Mouse (Mus musculus): ENCODE measurements around the gene Osgep. TPM values are rescaled to one million over a fixed set of nuclear protein-coding genes. Genes with fewer than 3 reads are reported as not detected.

The Osgep gene
- polyA plus RNA-seq, 1 experiment from 2014 or later, result 134 TPM

Other genes with a start within 250 kb of the Osgep start
- not detected in 2 replicates for gene Olfr747, start 231.7 kb downstream of the Osgep start, polyA plus RNA-seq (2015; fragmentation: Nextera tagmentation; extraction: Ambion mirVana)
- not detected in 2 replicates for gene Olfr748, start 217.5 kb downstream of the Osgep start, polyA plus RNA-seq (2015; fragmentation: Nextera tagmentation; extraction: Ambion mirVana)
- not detected in 2 replicates for gene Olfr749, start 179.8 kb downstream of the Osgep start, polyA plus RNA-seq (2015; fragmentation: Nextera tagmentation; extraction: Ambion mirVana)
- gene Ttc5, start 139.4 kb downstream of the Osgep start, polyA plus RNA-seq (2015; fragmentation: Nextera tagmentation; extraction: Ambion mirVana), result 46.1 and 48.8 TPM in 2 replicates
- not detected in 2 replicates for gene Ccnb1ip1, start 117.2 kb downstream of the Osgep start, polyA plus RNA-seq (2015; fragmentation: Nextera tagmentation; extraction: Ambion mirVana)
- 39.3 and 40.4 TPM in 2 replicates for gene Parp2, start 117.1 kb downstream of the Osgep start, polyA plus RNA-seq (2015; fragmentation: Nextera tagmentation; extraction: Ambion mirVana)
- 5.1 and 5.6 TPM in 2 replicates for gene Tep1, start 54.3 kb downstream of the Osgep start, polyA plus RNA-seq (2015; fragmentation: Nextera tagmentation; extraction: Ambion mirVana)
- 0.12 and 0.16 TPM in 2 replicates for gene Klhl33, start 27.4 kb downstream of the Osgep start, polyA plus RNA-seq (2015; fragmentation: Nextera tagmentation; extraction: Ambion mirVana)
- gene Apex1, start 75 bp upstream of the Osgep start, polyA plus RNA-seq (2015; fragmentation: Nextera tagmentation; extraction: Ambion mirVana), result 118 and 126 TPM in 2 replicates
- gene Pip4p1, start 6.0 kb upstream of the Osgep start, polyA plus RNA-seq (2015; fragmentation: Nextera tagmentation; extraction: Ambion mirVana), result 32.5 and 37.9 TPM in 2 replicates
- 32.0 and 36.9 TPM in 2 replicates for gene Pnp, start 6.2 kb upstream of the Osgep start, polyA plus RNA-seq (2015; fragmentation: Nextera tagmentation; extraction: Ambion mirVana)
- gene Gm49342, start 19.6 kb upstream of the Osgep start, polyA plus RNA-seq (2015; fragmentation: Nextera tagmentation; extraction: Ambion mirVana), result not detected in 2 replicates
- gene Pnp2, start 31.1 kb upstream of the Osgep start, polyA plus RNA-seq (2015; fragmentation: Nextera tagmentation; extraction: Ambion mirVana), result 0.31 and 0.43 TPM in 2 replicates
- gene Rnase10, start 82.9 kb upstream of the Osgep start, polyA plus RNA-seq (2015; fragmentation: Nextera tagmentation; extraction: Ambion mirVana), result 0.21 and 0.37 TPM in 2 replicates
- gene Rnase9, start 117.0 kb upstream of the Osgep start, polyA plus RNA-seq (2015; fragmentation: Nextera tagmentation; extraction: Ambion mirVana), result not detected in 2 replicates
- gene Rnase11, start 125.3 kb upstream of the Osgep start, polyA plus RNA-seq (2015; fragmentation: Nextera tagmentation; extraction: Ambion mirVana), result not detected in 2 replicates
- gene Rnase12, start 132.8 kb upstream of the Osgep start, polyA plus RNA-seq (2015; fragmentation: Nextera tagmentation; extraction: Ambion mirVana), result 0.71 TPM in 1 of 2 replicates, not detected in the other
- gene Olfr750, start 149.5 kb upstream of the Osgep start, polyA plus RNA-seq (2015; fragmentation: Nextera tagmentation; extraction: Ambion mirVana), result not detected in 2 replicates
- gene Rnase4, start 166.2 kb upstream of the Osgep start, polyA plus RNA-seq (2015; fragmentation: Nextera tagmentation; extraction: Ambion mirVana), result 27.3 and 30.5 TPM in 2 replicates
- 3.4 and 4.4 TPM in 2 replicates for gene Ang, start 166.3 kb upstream of the Osgep start, polyA plus RNA-seq (2015; fragmentation: Nextera tagmentation; extraction: Ambion mirVana)
- gene Eddm3b, start 189.5 kb upstream of the Osgep start, polyA plus RNA-seq (2015; fragmentation: Nextera tagmentation; extraction: Ambion mirVana), result not detected in 2 replicates
- gene Rnase6, start 199.0 kb upstream of the Osgep start, polyA plus RNA-seq (2015; fragmentation: Nextera tagmentation; extraction: Ambion mirVana), result 0.80 and 1.1 TPM in 2 replicates
- gene Rnase1, start 221.9 kb upstream of the Osgep start, polyA plus RNA-seq (2015; fragmentation: Nextera tagmentation; extraction: Ambion mirVana), result 0.91 and 1.1 TPM in 2 replicates
- not detected in 2 replicates for gene Rnase2b, start 237.4 kb upstream of the Osgep start, polyA plus RNA-seq (2015; fragmentation: Nextera tagmentation; extraction: Ambion mirVana)